Mouse (Mus musculus) ES-E14 (cell line): ENCODE measurements at regions not wholly inside any gene's neighbourhood (a gene's known extent, or its start where the extent isn't known, plus 50 kb on each side); places are given as distances from the start of the nearest gene placed in this dataset.

Source experiments
- DNase-seq: peaks from one replicate; pipeline ENCODE4 v3.0.0-alpha.2; 2013; ENCODE audit warnings: low read depth, low spot score
- H3K27ac ChIP-seq: 2 replicates; pipeline ENCODE4 v1.5.1; 2012; ENCODE audit warnings: low read depth, mild to moderate bottlenecking, low read length, moderate library complexity, mixed read lengths; ENCODE audit not compliant: poor library complexity, insufficient read depth, severe bottlenecking
- H3K36me3 ChIP-seq: 2 replicates; pipeline ENCODE4 v1.6.1; 2012; ENCODE audit warnings: mild to moderate bottlenecking, low read length, moderate library complexity, mixed read lengths; ENCODE audit not compliant: control insufficient read depth, poor library complexity, insufficient read depth, severe bottlenecking
- H3K4me1 ChIP-seq, 2 experiments: fragments of 150-350 bp in 1 of 2; sonication (generic) in 1 of 2; 2 replicates each; pipeline ENCODE4 v1.6.1; 2012; ENCODE audit warnings: low read length in 2 of 2, mild to moderate bottlenecking in 1 of 2, mixed read lengths in 1 of 2; ENCODE audit not compliant: control insufficient read depth in 2 of 2, insufficient read depth in 2 of 2, poor library complexity in 1 of 2
- H3K4me3 ChIP-seq, 2 experiments: fragments of 150-350 bp in 1 of 2; sonication (generic) in 1 of 2; 2 replicates each; pipeline ENCODE4 v1.5.1; 2012; ENCODE audit warnings: low read length in 2 of 2, low read depth in 1 of 2, mild to moderate bottlenecking in 1 of 2, mixed read lengths in 1 of 2; ENCODE audit not compliant: insufficient read depth in 1 of 2, poor library complexity in 1 of 2, severe bottlenecking in 1 of 2
- H3K9ac ChIP-seq: 2 replicates; pipeline ENCODE4 v1.6.1; 2012; ENCODE audit warnings: low read depth, mild to moderate bottlenecking, low read length, mixed read lengths; ENCODE audit not compliant: poor library complexity, insufficient read depth, severe bottlenecking
- H3K9me3 ChIP-seq: fragments of 150-350 bp; sonication (generic); 2 replicates; pipeline ENCODE4 v1.6.1; 2012; ENCODE audit warnings: low read depth, mild to moderate bottlenecking, low read length; ENCODE audit not compliant: control insufficient read depth, insufficient read depth
- CHD2 ChIP-seq: IDR thresholded peaks from 2 replicates; pipeline ENCODE4 v1.6.1; 2014; ENCODE audit warnings: mild to moderate bottlenecking, low read depth, low read length, inconsistent platforms
- HCFC1 ChIP-seq: IDR thresholded peaks from 2 replicates; pipeline ENCODE4 v1.6.1; 2012; ENCODE audit warnings: low read length, inconsistent platforms, borderline replicate concordance; ENCODE audit not compliant: insufficient read depth
- MAFK ChIP-seq: IDR thresholded peaks from 2 replicates; pipeline ENCODE4 v1.6.1; 2014; ENCODE audit warnings: mild to moderate bottlenecking, low read depth, low read length, inconsistent platforms; ENCODE audit not compliant: insufficient read depth
- ZC3H11A ChIP-seq: IDR thresholded peaks from 2 replicates; pipeline ENCODE4 v1.6.1; 2012; ENCODE audit warnings: low read depth, mild to moderate bottlenecking, inconsistent platforms, low read length, borderline replicate concordance
- ZNF384 ChIP-seq: IDR thresholded peaks from 2 replicates; pipeline ENCODE4 v1.6.1; 2012; ENCODE audit warnings: low read depth, low read length, inconsistent platforms
- in situ Hi-C, 2 experiments: fragments of 600-800 bp; cut with MboI; formaldehyde crosslinking; loops; one replicate each; pipeline ENCODE4 v1.15.1; 2025; ENCODE audit warnings: low sequenced_read_pairs in 2 of 2, inconsistent platforms in 1 of 2; ENCODE audit not compliant: unreplicated experiment in 2 of 2

DNA sequence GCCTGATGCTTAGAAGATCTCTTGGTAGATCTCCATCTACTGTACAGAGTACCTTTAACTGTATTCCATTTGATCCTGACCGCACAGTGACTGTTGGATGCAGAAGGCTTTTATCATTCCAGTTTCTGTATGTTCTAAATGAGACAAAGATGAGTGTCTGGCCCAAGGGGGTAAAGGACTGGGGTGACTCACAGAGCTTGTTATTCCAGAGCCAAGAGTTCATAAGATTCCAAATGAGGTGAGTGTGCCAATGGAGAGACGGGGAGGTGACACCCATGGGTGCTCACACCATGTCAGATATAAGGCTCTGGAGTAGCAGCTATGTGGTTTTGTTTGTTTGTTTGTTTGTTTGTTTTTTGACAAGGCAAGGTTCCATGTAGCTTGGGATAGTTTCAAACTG lies 54.8 kb upstream of the Lclat1 start:
- H3K36me3 ChIP-seq: no peaks in the 10 kb centered on the region
- H3K9ac ChIP-seq: no peak overlapping the region
- no peaks in the 10 kb centered on the region for H3K4me1 ChIP-seq
- TF ChIP-seq MAFK: no peak
- TF ChIP-seq ZNF384: no peak
- TF ChIP-seq HCFC1: no peak
- TF ChIP-seq ZC3H11A: no peak
- TF ChIP-seq CHD2: no peak
- H3K9me3 ChIP-seq: no peaks in the 10 kb centered on the region
- in situ Hi-C loops: no loop called here
- no peak overlapping the region for H3K4me3 ChIP-seq
- no peak for DNase-seq
- no peak overlapping the region for H3K27ac ChIP-seq

DNA sequence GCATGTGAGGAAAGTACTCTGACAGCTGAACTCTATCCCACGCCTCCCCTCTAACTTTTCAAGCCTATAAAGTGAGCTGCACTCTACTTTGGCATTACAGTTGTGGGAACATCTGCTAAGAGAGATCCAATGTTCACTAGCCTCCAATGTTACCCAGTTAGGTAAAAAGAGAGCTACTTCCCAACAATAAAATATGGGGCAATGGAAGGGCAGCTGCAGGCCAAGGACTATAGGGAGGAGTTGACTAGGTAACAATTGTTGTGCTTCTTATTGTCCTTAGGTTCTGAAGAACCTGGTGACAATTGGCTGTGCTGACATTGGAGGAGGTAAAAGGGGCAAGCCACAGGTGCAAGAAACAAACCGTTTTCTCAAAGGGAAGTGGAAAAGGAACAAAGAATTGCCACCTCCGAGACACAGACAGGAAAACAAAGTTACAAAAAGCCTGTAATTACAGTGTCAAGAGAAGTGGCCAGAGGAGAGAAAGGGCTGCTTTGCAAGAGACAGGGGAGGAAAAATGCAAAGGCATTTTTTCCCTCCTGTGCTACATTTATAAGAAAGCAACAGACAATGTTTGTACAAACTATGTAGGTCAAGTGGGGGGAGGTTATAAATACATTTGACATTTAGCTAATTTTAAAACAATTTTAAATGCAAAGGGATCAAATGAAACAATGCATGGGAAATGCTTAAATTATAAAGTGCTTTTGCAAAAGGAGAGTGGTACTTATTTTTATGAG lies 54.1 kb upstream of the Lclat1 start:
- H3K4me1 ChIP-seq: no peaks in the 10 kb centered on the region
- no peak overlapping the region for H3K4me3 ChIP-seq
- H3K27ac ChIP-seq: no peak overlapping the region
- H3K9me3 ChIP-seq: no peaks in the 10 kb centered on the region
- H3K36me3 ChIP-seq: no peaks in the 10 kb centered on the region
- H3K9ac ChIP-seq: no peak overlapping the region
- in situ Hi-C loops: no loop called here
- TF ChIP-seq HCFC1 (no peak), MAFK (no peak), ZNF384 (no peak), CHD2 (no peak), ZC3H11A (no peak)
- no peak for DNase-seq

DNA sequence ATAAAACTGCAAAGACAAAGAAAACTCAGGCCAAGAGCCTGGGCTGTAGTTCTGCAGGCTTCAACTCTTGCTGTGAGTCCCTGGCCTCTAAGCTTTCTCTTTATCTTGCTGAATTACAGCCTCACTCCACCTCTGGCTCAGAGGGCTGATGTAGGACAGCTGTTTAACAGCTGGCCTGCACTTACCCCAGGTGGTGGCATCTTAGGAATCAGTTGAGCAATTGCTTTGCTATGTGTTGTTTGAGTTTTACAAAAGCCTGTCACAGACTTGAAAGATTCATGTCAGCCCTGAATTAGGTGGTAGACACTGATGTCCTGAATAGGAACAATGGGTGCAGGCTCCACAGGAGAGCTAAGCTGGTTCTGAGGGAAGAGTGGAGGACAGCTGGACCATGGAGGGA lies 53.6 kb upstream of the Lclat1 start:
- no peak for DNase-seq
- no peaks in the 10 kb centered on the region for H3K36me3 ChIP-seq
- H3K9me3 ChIP-seq: no peaks in the 10 kb centered on the region
- in situ Hi-C loops: no loop called here
- no peak overlapping the region for H3K4me3 ChIP-seq
- no peaks in the 10 kb centered on the region for H3K4me1 ChIP-seq
- TF ChIP-seq HCFC1 (no peak), ZC3H11A (no peak), ZNF384 (no peak), MAFK (no peak), CHD2 (no peak)
- no peak overlapping the region for H3K27ac ChIP-seq
- H3K9ac ChIP-seq: no peak overlapping the region

DNA sequence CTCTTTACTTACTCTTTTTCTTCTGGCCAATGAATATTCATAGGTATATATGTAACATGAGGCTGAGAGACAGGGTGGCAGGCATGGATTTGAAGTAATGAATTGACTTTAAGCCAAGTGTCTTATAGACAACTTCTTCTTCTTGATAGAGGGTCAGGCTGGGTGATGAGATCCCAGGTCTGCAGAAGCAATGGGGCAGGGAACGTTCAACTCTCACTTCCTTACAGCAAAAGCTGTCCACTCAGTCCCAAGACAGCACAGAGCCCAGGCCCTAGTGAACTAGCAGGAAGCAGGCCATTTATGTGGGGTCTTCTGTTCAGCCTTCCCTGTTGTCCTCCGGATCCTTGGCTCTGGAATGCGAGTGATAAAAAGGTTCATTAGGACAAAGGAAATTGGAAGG lies 52.6 kb upstream of the Lclat1 start:
- no peaks in the 10 kb centered on the region for H3K9me3 ChIP-seq
- H3K27ac ChIP-seq: no peak overlapping the region
- DNase-seq: no peak
- H3K36me3 ChIP-seq: no peaks in the 10 kb centered on the region
- H3K4me3 ChIP-seq: no peak overlapping the region
- H3K9ac ChIP-seq: no peak overlapping the region
- TF ChIP-seq ZC3H11A (no peak), CHD2 (no peak), ZNF384 (no peak), HCFC1 (no peak), MAFK (no peak)
- in situ Hi-C loops: no loop called here
- H3K4me1 ChIP-seq: no peaks in the 10 kb centered on the region

DNA sequence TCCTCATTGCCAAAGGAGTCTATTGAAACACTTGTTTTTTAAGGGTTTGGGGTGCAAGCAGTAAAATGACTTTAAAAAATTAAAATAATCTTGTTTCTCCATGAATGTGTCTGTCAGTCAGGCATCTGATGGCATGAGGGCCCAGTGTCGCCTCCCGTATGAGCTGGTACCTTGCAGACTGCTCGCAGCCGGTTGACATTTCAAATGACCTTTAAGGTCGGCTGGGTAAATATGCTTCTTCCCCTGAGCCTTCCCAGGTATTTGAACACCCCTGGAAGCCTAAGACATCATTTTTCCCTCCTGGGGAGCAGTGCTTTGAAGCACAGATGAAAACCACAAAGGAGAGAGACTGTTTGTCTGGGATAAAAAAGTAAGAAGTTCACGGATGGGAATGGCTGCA lies 52.2 kb upstream of the Lclat1 start:
- Histone ChIP-seq H3K4me3 (no peak overlapping the region), H3K9ac (no peak overlapping the region), H3K36me3 (no peaks in the 10 kb centered on the region), H3K9me3 (no peaks in the 10 kb centered on the region), H3K4me1 (no peaks in the 10 kb centered on the region), H3K27ac (no peak overlapping the region)
- DNase-seq: no peak
- TF ChIP-seq MAFK (no peak), ZC3H11A (no peak), ZNF384 (no peak)
- in situ Hi-C loops: no loop called here
